ENCODE assay signal across 11 mouse cellular contexts in the genomic region with DNA sequence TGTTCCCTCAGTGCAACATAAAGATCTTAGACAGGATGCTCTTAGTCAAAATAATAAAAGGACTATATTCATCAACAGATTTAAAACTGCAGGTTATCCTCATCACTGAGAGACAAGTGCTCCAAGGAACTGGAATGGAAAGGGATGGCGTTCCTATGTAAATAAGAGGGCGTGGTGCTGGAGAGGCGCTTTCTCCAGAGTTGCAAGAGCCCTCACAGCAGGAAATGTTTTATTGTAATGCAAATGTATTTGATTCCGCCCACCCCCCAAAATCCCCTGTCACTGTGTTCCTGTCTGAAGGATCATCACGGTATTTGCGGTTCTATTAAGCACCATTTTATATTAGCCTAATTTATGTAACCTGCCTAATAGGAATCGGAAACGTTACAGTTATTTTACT.
DNase-seq lines count a peak whose midpoint lies in the region; ATAC-seq and TF ChIP-seq lines count a peak whose summit lies in the region.
"Had no signal": no experiment of that assay in that cellular context is flagged by ENCODE, and none has a peak within 500 bp of the region (broad histone marks: within the 10 kb centered on the region; RNA-seq: fewer than 3 reads in every experiment).

No protein-coding gene starts in this region.

- H3K4me2 ChIP-seq in kidney, embryonic 15.5 days: 0 out of 2 replicates have a peak overlapping the region, but pooled peaks have one; percentile 30
- peak overlapping the region; percentile 52 for H3K4me2 ChIP-seq in forebrain, embryonic 13.5 days
- H3K4me2 ChIP-seq in midbrain, embryonic 15.5 days: peak overlapping the region; percentile 47

- H3K27ac ChIP-seq in kidney, embryonic 15.5 days: no peak overlapping the region
- H3K27ac ChIP-seq in kidney, adult 2 months (ENCODE audit: insufficient read depth, low read depth, low read length): no peak overlapping the region
- H3K27ac ChIP-seq in forebrain, embryonic 13.5 days: no peak overlapping the region
- H3K27ac ChIP-seq in midbrain, embryonic 15.5 days: peak overlapping the region; percentile 17; the same call in 1 of the 2 replicates
- H3K27ac ChIP-seq in cerebellum, adult 2 months (ENCODE audit: insufficient read depth, low read length): no peak overlapping the region

- H3K9me3 ChIP-seq in kidney, embryonic 15.5 days (replicated peaks): no peaks in the 10 kb centered on the region
- no peaks in the 10 kb centered on the region for H3K9me3 ChIP-seq in forebrain, embryonic 13.5 days (replicated peaks)
- no peaks in the 10 kb centered on the region for H3K9me3 ChIP-seq in midbrain, embryonic 15.5 days

- H3K27me3 ChIP-seq in kidney, embryonic 15.5 days: no peaks in the 10 kb centered on the region
- H3K27me3 ChIP-seq in kidney, adult 2 months (replicated peaks; ENCODE audit: control insufficient read depth, insufficient read depth, low read length): no peaks in the 10 kb centered on the region
- H3K27me3 ChIP-seq in forebrain, embryonic 13.5 days: no peaks in the 10 kb centered on the region
- no peaks in the 10 kb centered on the region for H3K27me3 ChIP-seq in midbrain, embryonic 15.5 days (replicated peaks)
- no peaks in the 10 kb centered on the region for H3K27me3 ChIP-seq in cerebellum, adult 2 months (ENCODE audit: control insufficient read depth, insufficient read depth, low read length)

- no peak for ATAC-seq in kidney, embryonic 15.5 days (replicated peaks; ENCODE audit: low FRiP score)
- peak; percentile 63 for ATAC-seq in forebrain, embryonic 13.5 days
- ATAC-seq in midbrain, embryonic 15.5 days (replicated peaks): peak; percentile 52
- ATAC-seq: intestine, embryonic 16.5 days had no signal

- no peaks in the 10 kb centered on the region for H3K4me1 ChIP-seq in kidney, embryonic 15.5 days
- H3K4me1 ChIP-seq in kidney, adult 2 months (ENCODE audit: control insufficient read depth, insufficient read depth, low read length): no peaks in the 10 kb centered on the region
- H3K4me1 ChIP-seq in forebrain, embryonic 13.5 days: peaks cover 45% of the 10 kb centered on the region
- H3K4me1 ChIP-seq in midbrain, embryonic 15.5 days: peaks cover 17% of the 10 kb centered on the region
- no peaks in the 10 kb centered on the region for H3K4me1 ChIP-seq in cerebellum, adult 2 months (ENCODE audit: control insufficient read depth, insufficient read depth, low read length)

- H3K4me3 ChIP-seq in kidney, embryonic 15.5 days (replicated peaks): no peak overlapping the region
- H3K4me3 ChIP-seq in kidney, adult 2 months (ENCODE audit: insufficient read depth, low read depth, low read length): no peak overlapping the region
- H3K4me3 ChIP-seq in forebrain, embryonic 13.5 days: no peak overlapping the region
- H3K4me3 ChIP-seq in midbrain, embryonic 15.5 days: peak overlapping the region; percentile 24
- no peak overlapping the region for H3K4me3 ChIP-seq in cerebellum, adult 2 months (replicated peaks; ENCODE audit: insufficient read depth, low read depth, low read length)
- H3K4me3 ChIP-seq: erythroblast, embryonic 14.5 days; myocyte had no signal

- no peak for DNase-seq in kidney, adult 2 months
- peak; percentile 40 for DNase-seq in brain, adult 2 months (ENCODE audit: low read depth, low spot score)
- no peak for DNase-seq in cerebellum, adult 2 months
- DNase-seq in kidney, postnatal 25 days: no peak
- no peak for DNase-seq in testis, postnatal 10 days (ENCODE audit: low spot score)

- TF ChIP-seq CTCF in kidney, adult 2 months (conservative IDR thresholded peaks at IDR 0.05; ENCODE audit: insufficient read depth, insufficient read length, low read depth, low read length): no peak
- no peak for TF ChIP-seq CTCF in cerebellum, adult 2 months (IDR thresholded peaks at IDR 0.05; ENCODE audit: borderline replicate concordance, insufficient read depth, low read depth, low read length)

- 4% methylated on average over 8 of the region's 8 CpGs for WGBS in kidney, embryonic 15.5 days
- 10% methylated on average over 8 of the region's 8 CpGs for WGBS in kidney, adult 2 months
- WGBS in forebrain, embryonic 13.5 days: under 1% methylated on average over 8 of the region's 8 CpGs
- WGBS in midbrain, embryonic 15.5 days: under 1% methylated on average over 8 of the region's 8 CpGs
- WGBS in cerebellum, adult 2 months: 24% methylated on average over 8 of the region's 8 CpGs

- H3K9ac ChIP-seq in kidney, embryonic 15.5 days: no peak overlapping the region
- no peak overlapping the region for H3K9ac ChIP-seq in forebrain, embryonic 13.5 days
- H3K9ac ChIP-seq in midbrain, embryonic 15.5 days: 0 out of 2 replicates have a peak overlapping the region, but pooled peaks have one; percentile 17

- no peaks in the 10 kb centered on the region for H3K36me3 ChIP-seq in kidney, embryonic 15.5 days
- no peaks in the 10 kb centered on the region for H3K36me3 ChIP-seq in kidney, adult 2 months (ENCODE audit: control insufficient read depth, insufficient read depth, low read length)
- H3K36me3 ChIP-seq in forebrain, embryonic 13.5 days (ENCODE audit: poor library complexity, severe bottlenecking): no peaks in the 10 kb centered on the region
- H3K36me3 ChIP-seq in midbrain, embryonic 15.5 days (replicated peaks): no peaks in the 10 kb centered on the region

- no peak for TF ChIP-seq POLR2A in kidney, adult 2 months (IDR thresholded peaks at IDR 0.05; ENCODE audit: low read depth, low read length)
- no peak for TF ChIP-seq POLR2A in cerebellum, adult 2 months (IDR thresholded peaks at IDR 0.05; ENCODE audit: borderline replicate concordance, insufficient read depth, low read length)
